Mouse (Mus musculus) lung, postnatal 0 days (tissue): ENCODE data around the gene Cracr2a.

ENCODE experiments used
- CTCF ChIP-seq: IDR thresholded peaks from 2 replicates; pipeline ENCODE4 v1.5.1; 2016; ENCODE audit warnings: antibody characterized with exemption, mild to moderate bottlenecking
- EP300 ChIP-seq: IDR thresholded peaks from 2 replicates; pipeline ENCODE4 v1.6.1; 2016; ENCODE audit warnings: antibody characterized with exemption, mild to moderate bottlenecking, control low read depth

DNA sequence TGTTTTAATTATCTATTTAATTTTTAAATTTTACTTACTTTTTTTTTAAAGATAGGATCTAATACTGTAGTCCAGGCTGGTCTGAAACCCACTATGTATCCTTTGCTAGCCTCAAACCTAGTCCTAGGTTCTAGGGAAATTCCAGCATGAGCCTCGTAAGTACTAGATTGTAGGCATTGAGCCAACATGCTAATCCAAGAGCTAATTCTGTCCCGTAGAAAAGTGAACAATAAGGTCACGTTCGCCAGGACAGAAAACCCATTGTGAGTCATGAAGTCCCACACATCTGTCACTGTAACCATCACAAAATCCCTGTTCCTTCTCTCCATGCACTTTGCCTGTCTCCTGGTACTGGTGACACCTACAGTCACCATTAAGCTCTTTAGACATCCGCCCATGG is 154.3 kb downstream of the Cracr2a start:
- TF ChIP-seq CTCF (no peak), EP300 (no peak)
